Mouse (Mus musculus) myocyte (in vitro differentiated cells): ENCODE data around the gene Ankmy2. TPM values are rescaled to one million over a fixed set of nuclear protein-coding genes. Genes with fewer than 3 reads are reported as not detected.
"Not testable (repeated sequence)": the region's sequence is repeated elsewhere in the genome, so short reads cannot be mapped to it uniquely, and the experiment has no call there.

Experiments
- H3K27me3 ChIP-seq: one replicate; pipeline ENCODE4 v1.6.1; 2011; ENCODE audit not compliant: control insufficient read depth, insufficient read depth, insufficient read length
- H3K36me3 ChIP-seq: one replicate; pipeline ENCODE4 v1.6.1; 2011; ENCODE audit not compliant: control insufficient read depth, insufficient read depth
- H3K4me2 ChIP-seq: one replicate; pipeline ENCODE4 v1.6.1; 2011; ENCODE audit warnings: low read depth, control low read depth
- H3K4me3 ChIP-seq: one replicate; pipeline ENCODE4 v1.5.1; 2011; ENCODE audit warnings: mild to moderate bottlenecking, control low read depth, moderate library complexity
- H3K79me2 ChIP-seq: one replicate; pipeline ENCODE4 v1.6.1; 2011; ENCODE audit not compliant: control insufficient read depth, insufficient read depth
- H3ac ChIP-seq: one replicate; pipeline ENCODE4 v1.6.1; 2011; ENCODE audit not compliant: control insufficient read depth, insufficient read length
- CEBPB ChIP-seq: IDR thresholded peaks from 2 replicates; pipeline ENCODE4 v1.6.1; 2011; ENCODE audit warnings: mild to moderate bottlenecking, moderate library complexity; ENCODE audit not compliant: poor library complexity, insufficient read depth, severe bottlenecking
- E2F4 ChIP-seq: IDR thresholded peaks from one replicate; pipeline ENCODE4 v1.6.1; 2011; ENCODE audit warnings: mild to moderate bottlenecking, control low read depth, moderate library complexity; ENCODE audit not compliant: insufficient read depth
- MAX ChIP-seq: IDR thresholded peaks from one replicate; pipeline ENCODE4 v1.6.1; 2011; ENCODE audit warnings: low read depth, mild to moderate bottlenecking, control low read depth
- MYOD1 ChIP-seq, 3 experiments: IDR thresholded peaks; one replicate each; pipeline ENCODE4 v1.6.1; 2011; ENCODE audit warnings: control low read depth in 2 of 3, low read depth in 2 of 3, mild to moderate bottlenecking in 2 of 3, moderate library complexity in 1 of 3; ENCODE audit not compliant: insufficient read length in 2 of 3, control insufficient read depth in 1 of 3
- MYOG ChIP-seq, 3 experiments: IDR thresholded peaks; one replicate each; pipeline ENCODE4 v1.6.1; 2011; ENCODE audit warnings: control low read depth in 2 of 3, low read depth in 2 of 3, mild to moderate bottlenecking in 2 of 3; ENCODE audit not compliant: insufficient read length in 2 of 3, control insufficient read depth in 1 of 3, insufficient read depth in 1 of 3
- POLR2A ChIP-seq: IDR thresholded peaks from one replicate; pipeline ENCODE4 v1.6.1; 2011; ENCODE audit warnings: low read depth, mild to moderate bottlenecking, control low read depth, moderate library complexity; ENCODE audit not compliant: insufficient read length
- POLR2AphosphoS2 ChIP-seq: IDR thresholded peaks from one replicate; pipeline ENCODE4 v1.6.1; 2011; ENCODE audit warnings: low read depth, control low read depth; ENCODE audit not compliant: insufficient read length
- REST ChIP-seq: IDR thresholded peaks from one replicate; pipeline ENCODE4 v1.6.1; 2011; ENCODE audit warnings: mild to moderate bottlenecking, control low read depth, moderate library complexity; ENCODE audit not compliant: insufficient read depth, insufficient read length
- SRF ChIP-seq: IDR thresholded peaks from one replicate; pipeline ENCODE4 v1.6.1; 2011; ENCODE audit warnings: low read depth; ENCODE audit not compliant: control insufficient read depth, insufficient read length
- TCF12 ChIP-seq: IDR thresholded peaks from one replicate; pipeline ENCODE4 v1.6.1; 2011; ENCODE audit warnings: mild to moderate bottlenecking, control low read depth; ENCODE audit not compliant: poor library complexity, insufficient read depth, severe bottlenecking
- TCF3 ChIP-seq: IDR thresholded peaks from one replicate; pipeline ENCODE4 v1.6.1; 2011; ENCODE audit warnings: low read depth, control low read depth; ENCODE audit not compliant: insufficient read length
- USF1 ChIP-seq: IDR thresholded peaks from one replicate; pipeline ENCODE4 v1.6.1; 2011; ENCODE audit warnings: low read depth, mild to moderate bottlenecking, control low read depth, moderate library complexity
- polyA plus RNA-seq: library from polyadenylated mRNA; unstranded; fragments of >200 nt; fragmentation: generic; extraction: Trizol; gene quantifications from one replicate; pipeline ENCODE4 v1.2.1, GENCODE M21; 2012; ENCODE audit warnings: missing spikeins

Ankmy2 gene
- polyA plus RNA-seq, 1 experiment: 8.5 TPM

DNA sequence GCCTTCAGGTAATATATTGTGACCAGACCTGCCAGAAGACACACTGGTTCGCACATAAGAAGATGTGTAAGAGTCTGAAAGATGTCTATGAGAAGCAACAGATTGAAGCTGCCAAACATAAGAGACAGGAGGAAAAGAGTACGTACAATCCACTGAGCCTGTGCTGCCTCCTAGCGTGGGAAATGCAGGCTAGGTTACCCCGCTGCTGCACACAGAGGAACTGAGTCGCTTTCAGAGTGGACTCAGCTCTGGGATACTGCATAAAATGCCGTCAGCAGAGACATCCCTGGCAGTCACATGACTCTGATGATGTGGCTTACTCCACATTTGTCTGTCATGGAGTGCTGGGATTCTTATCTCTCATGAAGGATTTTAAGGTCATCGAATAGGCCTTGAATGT lies 38.1 kb downstream of the Ankmy2 start:
- Histone ChIP-seq H3K79me2 (no peaks in the 10 kb centered on the region), H3ac (no peak overlapping the region), H3K27me3 (no peaks in the 10 kb centered on the region), H3K36me3 (peaks cover 22% of the 10 kb centered on the region), H3K4me3 (no peak overlapping the region), H3K4me2 (no peak overlapping the region)
- TF ChIP-seq MYOD1 (IDR thresholded peaks at IDR 0.05; ENCODE audit: control insufficient read depth in 1 of 3, insufficient read length in 2 of 3, low read depth in 2 of 3) (no peak), CEBPB (no peak), POLR2AphosphoS2 (no peak), TCF12 (no peak), MAX (no peak), MYOG (IDR thresholded peaks at IDR 0.05; ENCODE audit: control insufficient read depth in 1 of 3, insufficient read depth in 1 of 3, insufficient read length in 2 of 3, low read depth in 2 of 3) (no peak), USF1 (no peak), REST (no peak)

DNA sequence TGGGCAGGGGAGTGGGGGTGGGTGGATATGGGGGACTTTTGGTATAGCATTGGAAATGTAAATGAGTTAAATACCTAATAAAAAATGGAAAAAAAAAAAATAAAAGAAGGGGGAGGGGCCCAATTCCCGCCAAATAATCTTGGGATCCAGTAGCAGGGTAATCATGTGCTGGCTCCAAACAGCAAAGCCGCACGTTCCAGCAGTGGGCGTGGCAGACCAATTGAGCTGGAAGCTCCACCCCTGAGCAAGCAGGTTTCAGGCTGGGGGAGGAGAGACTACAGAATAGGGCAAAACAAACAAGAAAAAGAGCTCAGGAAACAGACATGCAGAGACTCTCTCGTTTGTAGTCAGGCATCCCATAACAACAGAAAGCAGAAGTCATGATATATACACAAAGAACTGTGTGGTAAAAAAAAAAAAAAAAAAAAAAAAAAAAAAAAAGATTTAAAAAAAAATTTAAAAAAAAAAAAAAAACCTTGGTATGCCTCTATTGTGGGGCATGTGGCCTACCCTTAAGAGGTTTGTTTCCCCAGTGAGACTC lies 48.7 kb downstream of the Ankmy2 start:
- H3K4me3 ChIP-seq, H3ac ChIP-seq, H3K4me2 ChIP-seq, H3K36me3 ChIP-seq, H3K27me3 ChIP-seq, H3K79me2 ChIP-seq: not testable (repeated sequence)

DNA sequence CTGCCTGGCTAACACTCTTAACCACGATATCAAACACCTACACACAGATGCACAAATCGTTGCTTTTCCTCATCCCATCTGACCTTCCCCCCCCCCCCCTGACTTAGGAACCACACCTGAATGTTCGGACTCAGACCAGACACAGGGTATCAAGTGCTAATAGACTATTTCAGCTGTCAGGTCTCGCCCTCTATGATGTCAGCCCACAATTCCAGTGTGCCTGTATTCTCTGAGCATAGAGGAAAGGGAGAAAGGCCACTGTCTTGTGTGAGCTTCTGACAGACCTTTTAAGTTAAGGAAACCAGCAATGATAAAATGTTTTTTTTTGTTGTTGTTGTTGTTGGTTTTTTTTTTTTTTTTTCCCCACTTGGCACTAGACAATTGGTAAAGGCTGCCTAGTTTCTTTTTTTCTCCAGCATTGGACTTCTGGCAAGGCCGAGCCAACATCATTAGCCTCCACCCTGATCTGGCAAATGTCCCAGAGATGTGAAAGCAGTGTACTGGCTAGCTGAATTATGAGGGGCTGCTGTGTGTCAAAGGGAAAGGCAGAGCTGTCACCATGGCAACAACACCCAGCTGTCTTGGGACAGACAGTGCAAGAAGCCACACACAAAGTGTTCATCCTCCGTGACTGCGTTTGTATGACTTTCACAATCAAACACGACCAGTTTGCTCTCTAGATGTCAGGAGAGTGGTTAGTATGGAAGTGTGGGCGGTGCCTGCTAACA lies 50.3 kb downstream of the Ankmy2 start:
- no peak overlapping the region for H3K4me3 ChIP-seq
- no peaks in the 10 kb centered on the region for H3K79me2 ChIP-seq
- no peaks in the 10 kb centered on the region for H3K36me3 ChIP-seq
- TF ChIP-seq TCF12 (no peak), TCF3 (no peak), USF1 (no peak), POLR2A (no peak), MAX (no peak), MYOD1 (IDR thresholded peaks at IDR 0.05; ENCODE audit: control insufficient read depth in 1 of 3, insufficient read length in 2 of 3, low read depth in 2 of 3) (peak in 2 of 3 experiments; percentile 40 to 47), CEBPB (no peak), MYOG (IDR thresholded peaks at IDR 0.05; ENCODE audit: control insufficient read depth in 1 of 3, insufficient read depth in 1 of 3, insufficient read length in 2 of 3, low read depth in 2 of 3) (peak in 1 of 3 experiments; percentile 11), POLR2AphosphoS2 (no peak), SRF (no peak)
- H3K27me3 ChIP-seq: no peaks in the 10 kb centered on the region
- no peak overlapping the region for H3ac ChIP-seq
- peak overlapping the region; percentile 62 for H3K4me2 ChIP-seq

DNA sequence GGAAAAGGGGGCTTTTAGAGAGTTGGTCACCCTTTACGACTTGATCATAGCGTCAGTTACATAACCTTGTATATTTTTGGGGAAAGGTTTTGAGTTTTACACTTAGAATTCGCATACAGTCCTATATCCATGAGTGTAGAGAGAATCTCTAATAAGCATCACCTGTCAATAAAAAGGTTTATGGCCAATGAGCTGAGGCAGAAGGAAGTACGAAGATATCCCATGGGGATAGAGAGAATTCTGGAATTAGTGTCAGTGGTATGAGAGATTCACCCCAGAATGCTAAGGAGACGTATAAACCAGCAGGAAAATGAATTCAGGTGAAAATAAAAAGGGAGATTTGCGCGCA lies 50.9 kb downstream of the Ankmy2 start:
- H3K4me3 ChIP-seq: no peak overlapping the region
- no peaks in the 10 kb centered on the region for H3K27me3 ChIP-seq
- H3K36me3 ChIP-seq: no peaks in the 10 kb centered on the region
- H3K4me2 ChIP-seq: peak overlapping the region; percentile 62
- H3K79me2 ChIP-seq: no peaks in the 10 kb centered on the region
- no peak for TF ChIP-seq E2F4
- TF ChIP-seq TCF12: no peak
- TF ChIP-seq POLR2A: no peak
- TF ChIP-seq SRF: no peak
- TF ChIP-seq MYOD1 (IDR thresholded peaks at IDR 0.05; ENCODE audit: control insufficient read depth in 1 of 3, insufficient read length in 2 of 3, low read depth in 2 of 3): no peak
- TF ChIP-seq CEBPB: no peak
- no peak for TF ChIP-seq TCF3
- TF ChIP-seq MAX: no peak
- TF ChIP-seq POLR2AphosphoS2: no peak
- TF ChIP-seq USF1: no peak
- TF ChIP-seq MYOG (IDR thresholded peaks at IDR 0.05; ENCODE audit: control insufficient read depth in 1 of 3, insufficient read depth in 1 of 3, insufficient read length in 2 of 3, low read depth in 2 of 3): no peak
- no peak for TF ChIP-seq REST
- no peak overlapping the region for H3ac ChIP-seq

DNA sequence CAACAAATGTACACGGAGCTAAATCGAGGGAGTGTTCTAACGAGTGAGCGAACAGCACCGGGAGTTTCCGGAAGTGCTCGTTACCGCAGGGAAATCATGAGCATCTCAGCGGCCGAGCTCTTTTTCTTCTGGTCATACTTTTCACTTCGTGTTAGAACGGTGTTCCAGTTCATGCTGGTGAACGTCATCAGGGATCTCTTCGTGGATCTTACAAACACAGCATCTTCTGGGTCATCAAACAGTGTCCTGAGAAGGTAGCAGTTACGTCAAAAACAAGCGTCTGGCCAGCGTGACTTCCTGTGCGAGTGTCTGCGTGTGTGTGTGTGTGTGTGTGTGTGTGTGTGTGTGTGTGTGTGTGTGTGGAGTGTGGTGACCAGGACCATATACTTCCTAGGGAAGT lies 51.5 kb downstream of the Ankmy2 start:
- Histone ChIP-seq H3K4me3 (no peak overlapping the region), H3K79me2 (no peaks in the 10 kb centered on the region), H3K27me3 (no peaks in the 10 kb centered on the region), H3ac (no peak overlapping the region), H3K4me2 (no peak overlapping the region), H3K36me3 (no peaks in the 10 kb centered on the region)
- TF ChIP-seq TCF12 (no peak), POLR2A (no peak), REST (no peak), CEBPB (no peak), USF1 (no peak), POLR2AphosphoS2 (no peak), SRF (no peak), MYOD1 (IDR thresholded peaks at IDR 0.05; ENCODE audit: control insufficient read depth in 1 of 3, insufficient read length in 2 of 3, low read depth in 2 of 3) (no peak), MAX (no peak), MYOG (IDR thresholded peaks at IDR 0.05; ENCODE audit: control insufficient read depth in 1 of 3, insufficient read depth in 1 of 3, insufficient read length in 2 of 3, low read depth in 2 of 3) (no peak), TCF3 (no peak)
